Mouse (Mus musculus): Measurements from ENCODE around the gene Pde4c.

DNA sequence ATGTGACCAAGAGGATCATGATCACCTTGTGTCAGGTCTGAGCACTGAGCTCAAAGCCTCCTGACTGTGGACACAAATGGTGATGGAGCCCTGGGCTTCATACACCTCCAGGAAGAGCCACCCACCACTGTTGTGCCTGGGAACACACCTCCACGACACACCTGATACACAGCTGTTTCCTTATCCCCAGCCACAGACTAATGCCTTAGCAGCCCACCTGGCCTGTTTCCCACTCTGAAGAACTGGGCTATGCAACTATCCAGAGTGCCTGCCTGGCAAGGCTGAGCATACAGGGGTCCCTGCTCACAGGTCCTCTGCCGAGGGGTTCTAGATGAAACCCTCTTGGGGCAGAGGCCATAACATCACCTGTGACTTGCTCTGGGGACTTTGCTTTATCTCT, 70.7 kb downstream of the Pde4c start:
- TF ChIP-seq CTCF (IDR thresholded peaks at IDR 0.05; ENCODE audit: insufficient read depth, low read depth, low read length) (no peak), POLR2A (IDR thresholded peaks at IDR 0.05; ENCODE audit: insufficient read depth, low read depth, low read length) (no peak)
